Mouse (Mus musculus) liver, embryonic 11.5 days (tissue): ENCODE results near the gene Card11. TPM values are rescaled to one million over a fixed set of nuclear protein-coding genes. Genes with fewer than 3 reads are reported as not detected.

Experiments used
- ATAC-seq: fragments of 200-750 bp; cut with Nextera tagmentation; replicated peaks from 2 replicates; pipeline ENCODE4 v1.8.0; 2017; ENCODE audit warnings: moderate number of reproducible peaks, mild to moderate bottlenecking, moderate TSS enrichment, moderate library complexity; ENCODE audit not compliant: low FRiP score
- DNase-seq: peaks from one replicate; pipeline ENCODE4 v3.0.0-alpha.2; 2017; ENCODE audit warnings: low spot score
- H3K27ac ChIP-seq: fragments of 300-500 bp; sonication (generic); 2 replicates; pipeline ENCODE4 v1.5.1; 2014; ENCODE audit warnings: mild to moderate bottlenecking, low read depth, low read length, control low read depth
- H3K27me3 ChIP-seq: fragments of 300-500 bp; sonication (generic); replicated peaks from 2 replicates; pipeline ENCODE4 v1.6.1; 2014; ENCODE audit warnings: low read length, mixed read lengths; ENCODE audit not compliant: control insufficient read depth, insufficient read depth
- H3K36me3 ChIP-seq: fragments of 300-500 bp; sonication (generic); 2 replicates; pipeline ENCODE4 v1.6.1; 2014; ENCODE audit warnings: mild to moderate bottlenecking, low read length, moderate library complexity, mixed read lengths; ENCODE audit not compliant: control insufficient read depth, insufficient read depth
- H3K4me1 ChIP-seq: fragments of 300-500 bp; sonication (generic); replicated peaks from 2 replicates; pipeline ENCODE4 v1.6.1; 2014; ENCODE audit warnings: low read length, mixed read lengths; ENCODE audit not compliant: control insufficient read depth, insufficient read depth
- H3K4me2 ChIP-seq: fragments of 300-500 bp; sonication (generic); 2 replicates; pipeline ENCODE4 v1.6.1; 2014; ENCODE audit warnings: mild to moderate bottlenecking, control low read depth, moderate library complexity
- H3K4me3 ChIP-seq: fragments of 300-500 bp; sonication (generic); 2 replicates; pipeline ENCODE4 v1.5.1; 2014; ENCODE audit warnings: low read depth, low read length, control low read depth
- H3K9ac ChIP-seq: fragments of 300-500 bp; sonication (generic); 2 replicates; pipeline ENCODE4 v1.6.1; 2014; ENCODE audit warnings: low read depth, low read length, control low read depth
- H3K9me3 ChIP-seq: fragments of 300-500 bp; sonication (generic); 2 replicates; pipeline ENCODE4 v1.6.1; 2016; ENCODE audit warnings: low read length, inconsistent platforms, mixed read lengths; ENCODE audit not compliant: control insufficient read depth
- WGBS: fragments of 180-500 bp; shearing (Covaris S2); extraction: QIAGEN DNeasy Blood & Tissue Kit; methylation state at CpG from one replicate; pipeline ENCODE4 v1.1.7; 2014; 5-methylcytosine and 5-hydroxymethylcytosine counted together
- polyA plus RNA-seq: library from polyadenylated mRNA; unstranded; fragments of >200 nt; fragmentation: Nextera tagmentation; extraction: Ambion mirVana; gene quantifications from 2 replicates; pipeline ENCODE4 v1.2.1, GENCODE M21; 2014

The Card11 gene
- polyA plus RNA-seq, 1 experiment from 2014 or later = 0.22 TPM

DNA sequence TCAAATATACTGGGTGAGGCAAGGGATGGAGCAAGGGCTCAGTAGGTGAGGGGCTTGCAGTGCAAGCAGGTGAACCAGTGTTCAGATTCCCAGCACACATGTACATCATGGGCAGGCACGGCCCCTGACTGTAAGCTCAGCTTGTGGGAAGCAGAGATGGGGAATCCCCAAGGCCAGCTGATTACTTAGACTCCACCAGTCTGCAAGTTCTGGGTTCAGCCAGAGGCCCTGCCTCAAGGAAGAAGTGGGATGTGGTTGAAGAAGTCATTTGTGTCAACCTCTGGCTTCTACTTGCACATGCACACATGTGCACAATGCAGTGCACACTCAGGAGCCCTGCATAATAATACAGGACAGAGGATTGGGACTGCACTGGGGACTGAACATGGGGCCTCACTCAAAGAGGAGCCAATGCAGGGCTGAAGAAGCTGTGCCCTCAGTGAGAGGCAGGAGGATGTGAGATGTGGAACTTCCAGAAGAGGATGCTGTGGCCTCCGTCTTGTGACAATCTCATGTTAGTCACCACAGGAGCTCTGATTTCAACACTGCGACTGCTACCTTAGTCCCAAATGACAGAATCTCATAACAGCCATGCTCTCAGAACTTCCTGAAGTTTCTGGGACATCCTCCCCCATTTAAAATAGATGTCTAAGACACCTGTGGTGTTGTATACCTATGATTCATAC is 3.8 kb upstream of the Card11 start:
- Histone ChIP-seq H3K27me3 (no peaks in the 10 kb centered on the region), H3K27ac (no peak overlapping the region), H3K9me3 (no peaks in the 10 kb centered on the region), H3K36me3 (no peaks in the 10 kb centered on the region), H3K4me1 (no peaks in the 10 kb centered on the region), H3K9ac (no peak overlapping the region), H3K4me2 (no peak overlapping the region), H3K4me3 (no peak overlapping the region)
- DNase-seq = no peak
- no peak for ATAC-seq
- 64% methylated on average over 3 of the region's 3 CpGs for WGBS

DNA sequence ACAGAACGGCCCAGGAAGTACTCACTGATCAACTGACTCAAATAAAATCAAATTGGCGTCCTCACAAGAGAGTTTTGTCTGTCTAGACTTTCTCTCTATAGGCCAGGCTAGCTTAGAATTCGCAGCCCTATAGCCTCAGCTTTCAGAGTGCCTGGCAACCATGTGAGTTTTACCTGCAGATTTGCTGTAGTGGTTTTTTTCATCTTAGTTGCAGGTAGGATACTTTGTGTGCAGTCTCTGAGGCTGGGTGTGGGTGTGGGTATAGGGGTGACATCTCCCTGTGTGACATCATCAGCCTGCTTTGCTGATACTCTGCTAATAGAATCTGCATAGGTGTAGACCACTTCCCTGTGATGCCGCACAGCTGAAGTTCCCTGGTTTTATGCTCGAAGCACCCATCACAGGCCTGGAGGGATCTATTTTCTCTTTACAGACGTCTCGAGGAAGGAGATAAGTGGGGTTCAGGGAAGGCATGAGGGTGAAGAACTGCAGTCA is 1.2 kb downstream of the Card11 start:
- Histone ChIP-seq H3K4me1 (no peaks in the 10 kb centered on the region), H3K27me3 (no peaks in the 10 kb centered on the region), H3K36me3 (no peaks in the 10 kb centered on the region), H3K4me2 (no peak overlapping the region), H3K27ac (no peak overlapping the region), H3K9me3 (no peaks in the 10 kb centered on the region), H3K9ac (no peak overlapping the region), H3K4me3 (no peak overlapping the region)
- ATAC-seq (no peak), DNase-seq (no peak)
- WGBS = 80% methylated on average over 7 of the region's 7 CpGs

GRCm38 (mm10) chr5:140997767-140998166 is 2.6 kb downstream of the Card11 start:
- Histone ChIP-seq H3K9ac (no peak overlapping the region), H3K27ac (no peak overlapping the region), H3K4me1 (no peaks in the 10 kb centered on the region), H3K4me3 (no peak overlapping the region), H3K4me2 (no peak overlapping the region), H3K9me3 (no peaks in the 10 kb centered on the region), H3K36me3 (no peaks in the 10 kb centered on the region), H3K27me3 (no peaks in the 10 kb centered on the region)
- DNase-seq (no peak), ATAC-seq (no peak)
- 74% methylated on average over 4 of the region's 4 CpGs for whole genome bisulfite sequencing

- no peak overlapping the region for H3K4me3 ChIP-seq
- no peaks in the 10 kb centered on the region for H3K36me3 ChIP-seq
- no peak overlapping the region for H3K4me2 ChIP-seq
- no peaks in the 10 kb centered on the region for H3K4me1 ChIP-seq
- DNase-seq = no peak
- H3K9me3 ChIP-seq = no peaks in the 10 kb centered on the region
- no peak overlapping the region for H3K9ac ChIP-seq
- H3K27me3 ChIP-seq = no peaks in the 10 kb centered on the region
- H3K27ac ChIP-seq = no peak overlapping the region
- no peak for ATAC-seq
- WGBS = 65% methylated on average over 11 of the region's 11 CpGs
Measured at GRCm38 (mm10) chr5:140992093-140993070, 8.0 kb downstream of the Card11 start.

GRCm38 (mm10) chr5:140985311-140986050 is 14.9 kb downstream of the Card11 start:
- 84% methylated on average over 9 of the region's 9 CpGs for WGBS
- ATAC-seq = no peak

DNA sequence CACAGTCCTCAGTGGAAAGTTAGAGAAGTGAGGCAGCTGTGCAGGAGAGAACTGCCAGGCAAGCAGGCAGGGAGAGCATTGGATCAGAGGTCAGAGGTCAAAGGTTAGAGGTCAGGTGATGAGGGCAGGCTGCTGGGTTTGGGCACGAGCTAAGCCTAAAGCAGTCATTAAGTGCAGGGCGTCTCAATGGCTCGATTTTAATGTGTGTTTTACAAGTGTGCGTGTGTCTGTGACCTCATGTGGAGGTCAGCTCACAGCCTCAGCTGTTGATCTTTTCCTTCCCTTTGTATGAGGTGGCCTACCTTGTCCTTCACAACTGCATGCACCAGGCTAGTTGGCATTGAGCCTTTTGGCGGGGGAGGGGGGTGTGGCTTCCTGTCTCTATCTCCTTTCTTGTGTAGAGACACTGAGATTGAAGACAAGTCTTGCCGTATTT is 19.0 kb downstream of the Card11 start:
- WGBS = 45% methylated on average over 6 of the region's 6 CpGs
- Histone ChIP-seq H3K4me1 (peaks cover 4% of the 10 kb centered on the region; the same call in 1 of the 2 replicates), H3K27me3 (no peaks in the 10 kb centered on the region), H3K9me3 (no peaks in the 10 kb centered on the region), H3K36me3 (no peaks in the 10 kb centered on the region), H3K9ac (no peak overlapping the region), H3K4me3 (no peak overlapping the region), H3K4me2 (no peak overlapping the region), H3K27ac (no peak overlapping the region)
- DNase-seq (no peak), ATAC-seq (0 out of 2 replicates have a peak, but pooled peaks have one; percentile 31)

More at GRCm38 (mm10) chr5:140985311-140986050, 14.9 kb downstream of the Card11 start:
- H3K9ac ChIP-seq = no peak overlapping the region
- no peak overlapping the region for H3K27ac ChIP-seq
- no peak overlapping the region for H3K4me3 ChIP-seq
- no peak for DNase-seq
- peaks cover 4% of the 10 kb centered on the region; the same call in 1 of the 2 replicates for H3K4me1 ChIP-seq
- H3K4me2 ChIP-seq = no peak overlapping the region
- no peaks in the 10 kb centered on the region for H3K27me3 ChIP-seq
- H3K36me3 ChIP-seq = no peaks in the 10 kb centered on the region
- H3K9me3 ChIP-seq = no peaks in the 10 kb centered on the region

- 69% methylated on average over 5 of the region's 5 CpGs for WGBS
- Histone ChIP-seq H3K4me1 (peaks cover 4% of the 10 kb centered on the region; the same call in 1 of the 2 replicates), H3K36me3 (no peaks in the 10 kb centered on the region), H3K9me3 (no peaks in the 10 kb centered on the region), H3K27ac (no peak overlapping the region), H3K27me3 (no peaks in the 10 kb centered on the region), H3K4me2 (no peak overlapping the region), H3K4me3 (no peak overlapping the region), H3K9ac (no peak overlapping the region)
- ATAC-seq (no peak), DNase-seq (no peak)
Measured at GRCm38 (mm10) chr5:140980783-140981182, 19.6 kb downstream of the Card11 start.

DNA sequence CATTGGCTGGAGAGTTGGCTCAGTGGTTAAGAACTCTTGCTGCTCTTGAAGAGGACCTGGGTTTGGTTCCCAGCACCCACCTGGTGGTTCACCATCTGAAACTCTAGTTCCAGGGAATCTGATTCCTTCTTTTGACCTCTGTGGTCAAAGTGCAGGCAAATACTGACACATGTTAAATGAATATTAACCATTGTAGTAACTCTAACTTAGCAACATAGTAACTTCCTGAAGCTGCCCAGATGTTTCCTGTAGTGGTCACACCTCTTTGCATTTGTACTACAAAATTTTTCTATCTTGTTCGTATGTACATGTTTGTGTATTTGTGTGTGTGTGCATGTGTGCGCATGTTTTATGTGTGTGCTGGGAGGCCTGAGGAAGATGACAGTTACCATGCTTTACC is 20.3 kb downstream of the Card11 start:
- H3K4me2 ChIP-seq = no peak overlapping the region
- no peak overlapping the region for H3K27ac ChIP-seq
- no peak for ATAC-seq
- no peak overlapping the region for H3K4me3 ChIP-seq
- no peaks in the 10 kb centered on the region for H3K36me3 ChIP-seq
- no peak overlapping the region for H3K9ac ChIP-seq
- peaks cover 4% of the 10 kb centered on the region; the same call in 1 of the 2 replicates for H3K4me1 ChIP-seq
- H3K9me3 ChIP-seq = no peaks in the 10 kb centered on the region
- WGBS = 83% methylated on average over 2 of the region's 2 CpGs
- H3K27me3 ChIP-seq = no peaks in the 10 kb centered on the region
- DNase-seq = no peak
